Mouse (Mus musculus): Measurements from ENCODE around the gene Oxsr1. TPM values are rescaled to one million over a fixed set of nuclear protein-coding genes. Genes with fewer than 3 reads are reported as not detected.
"Not testable (repeated sequence)": the region's sequence is repeated elsewhere in the genome, so short reads cannot be mapped to it uniquely, and the experiment has no call there.

The Oxsr1 gene
- total RNA-seq (2021) = 10 to 100 TPM; 31.1 to 33.9 TPM
- long read RNA-seq, experiment 1, full-length matches to known transcripts = 18 of 30 reads
- long read RNA-seq, experiment 1, partial matches to known transcripts = 1 of 30 reads
- long read RNA-seq, experiment 1, other reads (novel, unspliced or antisense) = 11 of 30 reads
- long read RNA-seq, experiment 2, full-length matches to known transcripts = 12 of 24 reads
- long read RNA-seq, experiment 2, partial matches to known transcripts = 2 of 24 reads
- long read RNA-seq, experiment 2, other reads (novel, unspliced or antisense) = 10 of 24 reads

GRCm38 (mm10) chr9:119322289-119323259 lies at the start of gene Oxsr1:
Gene Oxsr1 (minus strand): TSS chr9:119322427.
- peak; percentile 58 for TF ChIP-seq CTCF (IDR thresholded peaks at IDR 0.05)
- peak within 1 kb of the TSS; percentile 98 for H3K27ac ChIP-seq
- intact Hi-C loops (cut with DNase I) = loop anchor here (1.0 to 10.0 kb wide), 4 partner anchors 18 to 572 kb away; partner anchors contain the start of genes Ctdspl, Dlec1 and Wdr48
- DNase-seq (ENCODE audit: extremely low spot score in 1 of 2, low spot score in 2 of 2) = peak; percentile 98 to 99
- peak within 1 kb of the TSS; percentile 90 for H3K4me3 ChIP-seq

- Histone ChIP-seq H3K27ac (no peak overlapping the region), H3K4me3 (no peak overlapping the region)
- DNase-seq (ENCODE audit: extremely low spot score in 1 of 2, low spot score in 2 of 2) = no peak
- TF ChIP-seq CTCF (IDR thresholded peaks at IDR 0.05) = no peak
- intact Hi-C loops (cut with DNase I) = no loop called here
Observed at GRCm38 (mm10) chr9:119371251-119371650, 49.0 kb upstream of the Oxsr1 start.

- intact Hi-C loops (cut with DNase I); H3K4me3 ChIP-seq; DNase-seq (ENCODE audit: extremely low spot score in 1 of 2, low spot score in 2 of 2); H3K27ac ChIP-seq: not testable (repeated sequence)
- peak; percentile 18; the same call in 1 of the 2 replicates for TF ChIP-seq CTCF (IDR thresholded peaks at IDR 0.05)
Observed at GRCm38 (mm10) chr9:119370770-119371169, 48.5 kb upstream of the Oxsr1 start.

GRCm38 (mm10) chr9:119368367-119368766 lies 46.1 kb upstream of the Oxsr1 start:
- intact Hi-C loops (cut with DNase I) = no loop called here
- no peak for DNase-seq (ENCODE audit: extremely low spot score in 1 of 2, low spot score in 2 of 2)
- TF ChIP-seq CTCF (IDR thresholded peaks at IDR 0.05) = no peak

GRCm38 (mm10) chr9:119365284-119365683 lies 43.1 kb upstream of the Oxsr1 start, which contains the start of gene Slc22a14:
Gene Slc22a14 (minus strand): TSS chr9:119365553.
- intact Hi-C loops (cut with DNase I) = no loop called here
- DNase-seq (ENCODE audit: extremely low spot score in 1 of 2, low spot score in 2 of 2) = peak in 1 of 2 experiments; percentile 20
- TF ChIP-seq CTCF (IDR thresholded peaks at IDR 0.05) = no peak

More at GRCm38 (mm10) chr9:119368367-119368766, 46.1 kb upstream of the Oxsr1 start:
- Histone ChIP-seq H3K4me3 (no peak overlapping the region), H3K27ac (no peak overlapping the region)

GRCm38 (mm10) chr9:119363229-119363628 lies 41.0 kb upstream of the Oxsr1 start:
- TF ChIP-seq CTCF (IDR thresholded peaks at IDR 0.05) = no peak
- DNase-seq (ENCODE audit: extremely low spot score in 1 of 2, low spot score in 2 of 2) = no peak
- intact Hi-C loops (cut with DNase I) = no loop called here
- no peak overlapping the region for H3K4me3 ChIP-seq
- no peak overlapping the region for H3K27ac ChIP-seq

More at GRCm38 (mm10) chr9:119365284-119365683, 43.1 kb upstream of the Oxsr1 start, which contains the start of gene Slc22a14:
- H3K4me3 ChIP-seq = no peak within 1 kb of the TSS
- no peak within 1 kb of the TSS for H3K27ac ChIP-seq

- no peak for DNase-seq (ENCODE audit: extremely low spot score in 1 of 2, low spot score in 2 of 2)
- Histone ChIP-seq H3K27ac (no peak overlapping the region), H3K4me3 (no peak overlapping the region)
- intact Hi-C loops (cut with DNase I) = no loop called here
- no peak for TF ChIP-seq CTCF (IDR thresholded peaks at IDR 0.05)
Observed at GRCm38 (mm10) chr9:119361416-119361815, 39.2 kb upstream of the Oxsr1 start.

GRCm38 (mm10) chr9:119358058-119358429 lies 35.8 kb upstream of the Oxsr1 start:
- no peak for TF ChIP-seq CTCF (IDR thresholded peaks at IDR 0.05)
- DNase-seq (ENCODE audit: extremely low spot score in 1 of 2, low spot score in 2 of 2) = no peak
- intact Hi-C loops (cut with DNase I) = no loop called here
- Histone ChIP-seq H3K4me3 (peak overlapping the region; percentile 67), H3K27ac (no peak overlapping the region)

- Histone ChIP-seq H3K4me3 (peak within 1 kb of the TSS; percentile 67), H3K27ac (peak within 1 kb of the TSS; percentile 50; the same call in 1 of the 2 replicates)
- intact Hi-C loops (cut with DNase I) = loop anchor here (1.0 to 2.0 kb wide), 2 partner anchors 45 to 73 kb away; partner anchors contain the start of gene Acvr2b
- DNase-seq (ENCODE audit: extremely low spot score in 1 of 2, low spot score in 2 of 2) = peak; percentile 88 to 91
- peak; percentile 83 for TF ChIP-seq CTCF (IDR thresholded peaks at IDR 0.05)
Observed at GRCm38 (mm10) chr9:119357331-119358057, 35.3 kb upstream of the Oxsr1 start, which contains the start of gene Xylb. Gene Xylb (plus strand): TSS chr9:119357381.

GRCm38 (mm10) chr9:119355943-119356342 lies 33.7 kb upstream of the Oxsr1 start:
- peak overlapping the region; percentile 50; the same call in 1 of the 2 replicates for H3K27ac ChIP-seq
- H3K4me3 ChIP-seq = no peak overlapping the region
- intact Hi-C loops (cut with DNase I) = loop anchor here (2.0 kb wide), 1 partner anchor 47 kb away; the partner anchor contains the start of gene Acvr2b
- TF ChIP-seq CTCF (IDR thresholded peaks at IDR 0.05) = no peak
- no peak for DNase-seq (ENCODE audit: extremely low spot score in 1 of 2, low spot score in 2 of 2)

GRCm38 (mm10) chr9:119353926-119354325 lies 31.7 kb upstream of the Oxsr1 start:
- H3K4me3 ChIP-seq = no peak overlapping the region
- intact Hi-C loops (cut with DNase I) = loop anchor here (5.0 kb wide), 1 partner anchor 197 kb away; the partner anchor contains the start of genes Acaa1b and Gm47289
- no peak overlapping the region for H3K27ac ChIP-seq
- TF ChIP-seq CTCF (IDR thresholded peaks at IDR 0.05) = no peak
- DNase-seq (ENCODE audit: extremely low spot score in 1 of 2, low spot score in 2 of 2) = no peak
